Mouse (Mus musculus) naive thymus-derived CD4-positive, alpha-beta T cell, adult 2 months (primary cell): ENCODE measurements around the gene Alpi.

Experiments used
- DNase-seq: peaks from one replicate; pipeline ENCODE4 v3.0.0-alpha.2; 2011; ENCODE audit warnings: low read depth

The Alpi gene

DNA sequence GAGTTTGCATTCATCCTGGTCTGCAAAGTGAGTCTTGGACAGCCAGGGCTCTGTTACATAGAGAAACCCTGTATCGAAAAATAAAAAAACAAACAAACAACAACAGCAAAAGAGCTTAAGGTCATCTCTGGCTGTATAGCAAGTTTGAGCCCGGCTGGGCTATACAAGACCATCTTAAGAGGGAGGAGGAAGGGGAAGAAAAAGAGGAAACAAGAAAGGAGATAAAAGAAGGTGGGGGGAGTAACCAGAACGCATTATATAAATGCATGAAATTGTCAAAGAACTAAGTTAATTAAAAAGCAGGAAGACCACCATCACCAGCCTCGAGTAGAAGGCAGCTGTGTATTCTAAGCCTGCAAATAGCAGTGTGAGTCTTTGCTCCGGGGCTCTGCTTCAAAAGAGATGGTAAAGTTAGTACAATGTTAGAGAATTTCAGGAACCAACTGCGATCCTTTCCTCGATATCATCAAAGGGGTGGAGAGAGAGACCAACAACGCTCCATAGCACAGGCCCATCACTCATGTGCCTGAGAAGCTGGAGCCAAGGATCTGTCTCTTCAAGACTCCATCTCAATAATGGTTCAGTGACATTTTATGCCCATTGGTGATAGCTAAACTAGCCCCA is 42.3 kb downstream of the Alpi start:
- DNase-seq, result no peak

DNA sequence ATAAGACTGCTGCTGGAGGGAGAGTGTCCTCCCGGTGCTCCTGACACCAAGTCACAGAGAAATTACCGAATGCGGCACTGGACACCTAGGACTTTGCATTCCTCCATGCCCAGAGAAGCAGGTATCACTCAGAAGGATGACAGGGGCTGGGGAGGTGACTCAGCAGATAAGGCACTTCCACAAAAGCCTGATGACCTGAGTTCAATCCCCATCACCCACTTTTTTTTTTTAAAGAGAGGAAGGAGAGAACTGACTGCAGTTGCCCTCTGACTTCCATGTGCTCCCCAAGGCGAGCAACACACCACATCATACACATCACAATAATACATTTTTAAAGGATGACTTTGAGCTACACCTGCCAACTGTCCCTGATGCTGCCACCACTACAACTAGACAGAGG is 44.3 kb downstream of the Alpi start:
- DNase-seq, result no peak

DNA sequence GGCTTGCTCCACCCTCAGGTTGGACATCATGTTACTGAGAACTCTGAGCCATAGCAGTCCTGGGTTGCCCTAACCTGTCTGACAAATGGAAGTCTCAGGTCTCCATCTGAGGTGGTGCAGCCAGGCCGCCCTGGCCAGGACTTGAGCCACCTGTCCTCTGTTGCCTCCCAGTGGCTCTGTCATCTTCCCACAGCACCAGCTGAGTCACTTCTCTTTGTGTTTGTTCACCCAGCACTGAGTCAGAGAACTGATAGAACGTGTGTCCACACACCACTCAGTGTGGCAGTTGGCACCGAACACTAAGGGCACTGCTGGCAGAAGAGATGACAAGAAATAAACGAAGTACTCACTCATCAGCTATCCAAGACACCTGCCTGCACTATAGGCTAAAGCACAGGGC is 50.0 kb downstream of the Alpi start:
- no peak for DNase-seq

DNA sequence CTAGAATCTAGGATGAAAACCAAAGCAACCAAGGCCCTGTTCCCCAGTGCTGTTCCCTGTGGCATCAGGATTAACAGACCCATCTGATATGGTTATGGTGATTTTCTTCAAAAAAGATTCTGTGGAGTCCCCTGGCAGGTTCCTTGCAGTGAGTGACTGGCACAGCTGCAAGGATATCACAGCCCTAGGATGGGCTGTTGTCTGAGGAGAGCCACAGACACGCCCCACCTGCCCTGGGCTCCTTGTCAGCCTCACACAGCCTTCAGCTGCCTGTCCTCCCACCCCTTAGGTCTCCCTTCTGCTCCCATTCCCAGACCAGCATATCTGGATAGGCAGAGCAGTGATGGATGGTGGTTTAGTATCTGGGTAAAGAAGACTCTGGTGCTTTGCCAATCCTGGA is 50.7 kb downstream of the Alpi start:
- DNase-seq, result no peak

DNA sequence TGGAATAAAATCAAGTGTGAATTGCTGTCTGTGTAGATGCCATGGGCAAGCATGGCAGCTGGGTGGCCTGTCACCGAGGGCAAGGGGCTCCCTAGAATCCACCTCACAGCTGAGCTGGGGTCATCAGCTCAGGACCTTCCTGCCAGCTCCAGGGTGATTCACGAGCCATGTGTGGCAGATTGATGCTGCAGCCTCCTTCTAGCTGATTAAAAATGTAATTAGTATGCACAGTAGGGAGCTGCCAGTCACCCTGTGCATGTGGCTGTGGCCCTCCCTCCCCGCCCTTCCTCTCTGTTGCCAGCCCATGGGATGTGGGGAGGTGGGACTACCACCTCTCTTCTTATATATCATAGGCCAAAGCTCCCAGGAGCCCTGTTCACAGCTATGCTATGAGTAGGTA is 51.3 kb downstream of the Alpi start:
- DNase-seq, result no peak
